Comparison of ENCODE assay signal across 18 mouse cellular contexts in the genomic region with DNA sequence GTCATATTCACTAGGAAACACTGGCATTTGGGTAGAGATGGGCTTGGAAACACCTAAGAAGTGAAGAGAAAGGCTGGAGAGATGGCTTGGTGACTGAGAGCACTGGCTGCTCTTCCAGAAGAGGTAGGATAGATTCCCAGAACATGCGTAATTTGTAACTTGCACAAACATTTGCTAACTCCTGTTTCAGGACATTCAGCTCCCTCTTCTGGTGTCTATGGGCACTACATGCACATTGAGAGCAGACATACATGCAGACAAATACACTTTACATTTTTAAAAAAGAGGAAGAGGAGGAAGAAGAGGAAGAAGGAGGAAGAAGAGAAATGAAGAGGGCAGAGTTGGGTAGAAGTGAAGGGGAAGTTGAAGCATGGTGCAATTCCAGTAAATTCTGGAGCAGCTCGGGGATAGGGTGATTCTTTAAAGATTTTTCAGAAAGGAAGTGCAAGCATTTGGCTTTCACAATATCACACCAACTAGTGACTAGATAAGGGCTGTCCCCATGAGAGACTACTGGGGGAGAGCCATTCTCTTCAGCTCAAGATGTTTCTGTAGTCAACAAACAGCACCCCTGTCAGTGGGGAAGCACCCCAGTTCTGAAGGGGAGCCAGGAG.
DNase-seq lines count a peak whose midpoint lies in the region; ATAC-seq and TF ChIP-seq lines count a peak whose summit lies in the region.
"Had no signal": no experiment of that assay in that cellular context is flagged by ENCODE, and none has a peak within 500 bp of the region (broad histone marks: within the 10 kb centered on the region; RNA-seq: fewer than 3 reads in every experiment).

No protein-coding gene starts in this region.

- no peak for TF ChIP-seq POLR2A in CH12.LX (IDR thresholded peaks at IDR 0.05; ENCODE audit: low read depth, low read length)
- TF ChIP-seq POLR2A in MEL (IDR thresholded peaks at IDR 0.05; ENCODE audit: control insufficient read depth in 1 of 2, insufficient read depth in 1 of 2, low read depth in 1 of 2, low read length in 2 of 2, poor library complexity in 1 of 2): no peak

- no peak overlapping the region for H3K27ac ChIP-seq in liver, postnatal 0 days (ENCODE audit: low read depth)
- H3K27ac ChIP-seq in liver, embryonic 12.5 days: no peak overlapping the region
- no peak overlapping the region for H3K27ac ChIP-seq in CH12.LX (ENCODE audit: insufficient read depth, low read depth)
- H3K27ac ChIP-seq in MEL (ENCODE audit: control insufficient read depth, low read depth, low read length): no peak overlapping the region
- H3K27ac ChIP-seq: embryonic facial prominence, embryonic 13.5 days; heart, embryonic 10.5 days; hindbrain, embryonic 15.5 days; limb, embryonic 10.5 days; liver, embryonic 15.5 days; midbrain, embryonic 10.5 days; neural tube, embryonic 15.5 days had no signal

- no peak overlapping the region for H3K4me3 ChIP-seq in liver, postnatal 0 days (ENCODE audit: low read depth, low read length)
- no peak overlapping the region for H3K4me3 ChIP-seq in liver, embryonic 12.5 days
- H3K4me3 ChIP-seq in CH12.LX (replicated peaks in 1 of 3; ENCODE audit: low read depth in 2 of 3, low read length in 2 of 3, poor library complexity in 1 of 3): no peak overlapping the region
- no peak overlapping the region for H3K4me3 ChIP-seq in MEL (ENCODE audit: control insufficient read depth in 1 of 2, insufficient read depth in 1 of 2, low read depth in 2 of 2, low read length in 2 of 2)
- H3K4me3 ChIP-seq: embryonic facial prominence, embryonic 13.5 days; heart, embryonic 10.5 days; hindbrain, embryonic 15.5 days; limb, embryonic 10.5 days; liver, embryonic 15.5 days; midbrain, embryonic 10.5 days; neural tube, embryonic 15.5 days had no signal

- TF ChIP-seq EP300 in liver, postnatal 0 days (IDR thresholded peaks at IDR 0.05; ENCODE audit: low read depth): no peak
- TF ChIP-seq EP300 in CH12.LX (IDR thresholded peaks at IDR 0.05; ENCODE audit: low read length) (no peak), MEL (IDR thresholded peaks at IDR 0.05; ENCODE audit: low read depth in 1 of 2, low read length in 2 of 2) (no peak)

- no peak for ATAC-seq in liver, postnatal 0 days
- no peak for ATAC-seq in liver, embryonic 12.5 days
- 0 out of 2 replicates have a peak, but pooled peaks have one; percentile 5 for ATAC-seq in common myeloid progenitor, adult 5-6 weeks (replicated peaks; ENCODE audit: low read depth, poor library complexity, severe bottlenecking)

- H3K27me3 ChIP-seq in liver, postnatal 0 days (ENCODE audit: insufficient read depth, low read length): no peaks in the 10 kb centered on the region
- H3K27me3 ChIP-seq in liver, embryonic 12.5 days (replicated peaks): no peaks in the 10 kb centered on the region
- no peaks in the 10 kb centered on the region for H3K27me3 ChIP-seq in CH12.LX (replicated peaks)
- no peaks in the 10 kb centered on the region for H3K27me3 ChIP-seq in MEL (ENCODE audit: control insufficient read depth in 1 of 2, insufficient read depth in 2 of 2, low read length in 2 of 2)
- H3K27me3 ChIP-seq: embryonic facial prominence, embryonic 13.5 days; liver, embryonic 15.5 days; neural tube, embryonic 15.5 days had no signal

- H3K9me3 ChIP-seq in liver, postnatal 0 days (ENCODE audit: low read length): no peaks in the 10 kb centered on the region
- no peaks in the 10 kb centered on the region for H3K9me3 ChIP-seq in liver, embryonic 12.5 days (replicated peaks)
- H3K9me3 ChIP-seq in CH12.LX (replicated peaks; ENCODE audit: low read length): peaks cover 3% of the 10 kb centered on the region
- no peaks in the 10 kb centered on the region for H3K9me3 ChIP-seq in MEL (replicated peaks; ENCODE audit: insufficient read depth, low read length)
- H3K9me3 ChIP-seq: embryonic facial prominence, embryonic 13.5 days; heart, embryonic 10.5 days; hindbrain, embryonic 15.5 days; limb, embryonic 10.5 days; liver, embryonic 15.5 days; midbrain, embryonic 10.5 days; neural tube, embryonic 15.5 days had no signal

- TF ChIP-seq CTCF in liver, postnatal 0 days (IDR thresholded peaks at IDR 0.05; ENCODE audit: low read depth): peak; percentile 39
- TF ChIP-seq CTCF in CH12.LX (conservative IDR thresholded peaks at IDR 0.05 in 1 of 2, IDR thresholded peaks at IDR 0.05 in 1 of 2; ENCODE audit: low read depth in 2 of 2, low read length in 2 of 2): peak in 1 of 2 experiments; percentile 29; a peak in 2 of 4 replicates
- peak in 2 of 3 experiments; percentile 31 to 52; a peak in 3 of 6 replicates for TF ChIP-seq CTCF in MEL (IDR thresholded peaks at IDR 0.05 in 2 of 3, conservative IDR thresholded peaks at IDR 0.05 in 1 of 3; ENCODE audit: control insufficient read depth in 1 of 3, insufficient read depth in 1 of 3, low read depth in 2 of 3, low read length in 3 of 3, poor library complexity in 1 of 3, severe bottlenecking in 1 of 3)

- 61% methylated on average over 2 of the region's 2 CpGs for WGBS in liver, postnatal 0 days (ENCODE audit: insufficient replicate concordance)
- 62% methylated on average over 2 of the region's 2 CpGs for WGBS in liver, embryonic 12.5 days (ENCODE audit: insufficient replicate concordance)

- no peak overlapping the region for H3K4me2 ChIP-seq in liver, postnatal 0 days (ENCODE audit: low read depth, low read length)
- H3K4me2 ChIP-seq in liver, embryonic 12.5 days: no peak overlapping the region
- no peak overlapping the region for H3K4me2 ChIP-seq in CH12.LX (ENCODE audit: insufficient read depth, low read depth, poor library complexity, severe bottlenecking)
- H3K4me2 ChIP-seq: embryonic facial prominence, embryonic 13.5 days; hindbrain, embryonic 15.5 days; liver, embryonic 15.5 days; neural tube, embryonic 15.5 days had no signal

- no peak for DNase-seq in liver, postnatal 0 days
- DNase-seq in CH12.LX (ENCODE audit: extremely low read depth) (peak; percentile 3), MEL (ENCODE audit: low read depth, low spot score) (peak; percentile 74)
- no peak for DNase-seq in ovary, postnatal 10 days (ENCODE audit: low spot score)
- DNase-seq in right cerebral cortex, postnatal 36 days (ENCODE audit: low spot score in 2 of 2): no peak
- DNase-seq: cerebellum, adult 11-12 months; heart, postnatal 14 days; kidney, adult 9 months; thymus, postnatal 36 days had no signal

- H3K4me1 ChIP-seq in liver, postnatal 0 days (ENCODE audit: insufficient read depth): peaks cover 9% of the 10 kb centered on the region; the same call in 1 of the 2 replicates
- H3K4me1 ChIP-seq in liver, embryonic 12.5 days: peaks cover 7% of the 10 kb centered on the region; the same call in 1 of the 2 replicates
- no peaks in the 10 kb centered on the region for H3K4me1 ChIP-seq in CH12.LX (ENCODE audit: control insufficient read depth in 1 of 2, insufficient read depth in 2 of 2)
- peaks cover 16 to 40% of the 10 kb centered on the region in 2 experiments for H3K4me1 ChIP-seq in MEL (ENCODE audit: control insufficient read depth in 1 of 2, insufficient read depth in 2 of 2, low read length in 2 of 2)
- H3K4me1 ChIP-seq: embryonic facial prominence, embryonic 13.5 days; liver, embryonic 15.5 days had no signal

- H3K9ac ChIP-seq in liver, postnatal 0 days (replicated peaks): no peak overlapping the region
- no peak overlapping the region for H3K9ac ChIP-seq in liver, embryonic 12.5 days
- H3K9ac ChIP-seq in CH12.LX (ENCODE audit: insufficient read depth, low read depth) (no peak overlapping the region), MEL (ENCODE audit: control insufficient read depth, low read depth, low read length, poor library complexity, severe bottlenecking) (no peak overlapping the region)
- H3K9ac ChIP-seq: embryonic facial prominence, embryonic 13.5 days; hindbrain, embryonic 15.5 days; liver, embryonic 15.5 days; neural tube, embryonic 15.5 days had no signal

- dilution Hi-C loops in CH12.LX (cut with MboI; ENCODE audit: extremely low pct_ligation_motif_present, extremely low pct_unique_long_range_greater_than_20kb, low sequenced_read_pairs): no loop called here

- H3K79me2 ChIP-seq in CH12.LX (replicated peaks; ENCODE audit: control insufficient read depth, extremely low read depth, insufficient read depth, poor library complexity, severe bottlenecking) (no peaks in the 10 kb centered on the region), MEL (ENCODE audit: control insufficient read depth, insufficient read depth, low read length, poor library complexity) (no peaks in the 10 kb centered on the region)

- TF ChIP-seq RAD21 in CH12.LX (IDR thresholded peaks at IDR 0.05; ENCODE audit: low read depth, low read length) (peak; percentile 11), MEL (IDR thresholded peaks at IDR 0.05; ENCODE audit: low read depth, low read length) (peak; percentile 42)

- in situ Hi-C loops in CH12.LX (cut with MboI; ENCODE audit: low pct_ligation_motif_present, low pct_unique_long_range_greater_than_20kb, low sequenced_read_pairs): no loop called here

- no peaks in the 10 kb centered on the region for H3K36me3 ChIP-seq in liver, postnatal 0 days (replicated peaks; ENCODE audit: insufficient read depth, low read length)
- H3K36me3 ChIP-seq in liver, embryonic 12.5 days: no peaks in the 10 kb centered on the region
- H3K36me3 ChIP-seq in CH12.LX (replicated peaks in 1 of 2; ENCODE audit: control insufficient read depth in 1 of 2, insufficient read depth in 1 of 2, low read length in 1 of 2) (no peaks in the 10 kb centered on the region), MEL (ENCODE audit: control insufficient read depth in 1 of 2, insufficient read depth in 2 of 2, low read length in 2 of 2) (peaks cover 0 to 30% of the 10 kb centered on the region in 2 experiments; a peak in 2 of 4 replicates)
- H3K36me3 ChIP-seq: embryonic facial prominence, embryonic 13.5 days; heart, embryonic 10.5 days; hindbrain, embryonic 15.5 days; limb, embryonic 10.5 days; liver, embryonic 15.5 days; midbrain, embryonic 10.5 days; neural tube, embryonic 15.5 days had no signal

TF ChIP-seq in CH12.LX, 34 proteins besides CTCF, POLR2A, EP300 and RAD21 (continues in another document):
- TF ChIP-seq NELFE (IDR thresholded peaks at IDR 0.05; ENCODE audit: low read depth, low read length) (no peak), ZKSCAN1 (IDR thresholded peaks at IDR 0.05; ENCODE audit: borderline replicate concordance, low read depth, low read length) (no peak), USF1 (IDR thresholded peaks at IDR 0.05; ENCODE audit: low read depth, low read length) (no peak), JUND (conservative IDR thresholded peaks at IDR 0.05; ENCODE audit: low read depth, low read length) (no peak), E2F4 (IDR thresholded peaks at IDR 0.05; ENCODE audit: insufficient replicate concordance, low read depth, low read length) (no peak), PAX5 (IDR thresholded peaks at IDR 0.05; ENCODE audit: low read length) (no peak)

TF ChIP-seq in MEL, 35 proteins besides CTCF, POLR2A, EP300 and RAD21 (continues in another document):
- TF ChIP-seq MXI1 (IDR thresholded peaks at IDR 0.05; ENCODE audit: low read depth, low read length) (no peak), GATA1 (IDR thresholded peaks at IDR 0.05; ENCODE audit: low read depth, low read length) (no peak), BHLHE40 (IDR thresholded peaks at IDR 0.05; ENCODE audit: borderline replicate concordance, low read depth, low read length) (no peak), POLR2AphosphoS2 (IDR thresholded peaks at IDR 0.05; ENCODE audit: low read length) (no peak), MEF2A (IDR thresholded peaks at IDR 0.05; ENCODE audit: extremely low read depth, insufficient replicate concordance, low read depth, low read length, poor library complexity, severe bottlenecking) (no peak)

Comparison
In these comparisons a context has a peak if more than half of its experiments do, and no peak if none do; other contexts are left out.
1. DNase-seq: peak in CH12.LX (single experiment) and MEL (single experiment); none in liver, postnatal 0 days (single experiment), ovary, postnatal 10 days (single experiment) and right cerebral cortex, postnatal 36 days (0 of 2).